Mouse (Mus musculus) kidney, embryonic 14.5 days (tissue): ENCODE measurements around the gene Aldh1l1. TPM values are rescaled to one million over a fixed set of nuclear protein-coding genes. Genes with fewer than 3 reads are reported as not detected.

Experiments used
- ATAC-seq: fragments of 200-750 bp; cut with Nextera tagmentation; 2 replicates; pipeline ENCODE4 v1.8.0; 2017; ENCODE audit warnings: moderate number of reproducible peaks, mild to moderate bottlenecking, moderate TSS enrichment, moderate library complexity; ENCODE audit not compliant: low FRiP score, low TSS enrichment
- H3K27ac ChIP-seq: fragments of 300-500 bp; sonication (generic); 2 replicates; pipeline ENCODE4 v1.5.1; 2014; ENCODE audit warnings: low read depth, mild to moderate bottlenecking, low read length, moderate library complexity, mixed read lengths
- H3K27me3 ChIP-seq: fragments of 300-500 bp; sonication (generic); 2 replicates; pipeline ENCODE4 v1.6.1; 2014; ENCODE audit warnings: mild to moderate bottlenecking, low read length; ENCODE audit not compliant: control insufficient read depth, insufficient read depth
- H3K36me3 ChIP-seq: fragments of 300-500 bp; sonication (generic); 2 replicates; pipeline ENCODE4 v1.6.1; 2014; ENCODE audit warnings: low read length, mixed read lengths; ENCODE audit not compliant: control insufficient read depth, insufficient read depth
- H3K4me1 ChIP-seq: fragments of 300-500 bp; sonication (generic); 2 replicates; pipeline ENCODE4 v1.6.1; 2014; ENCODE audit warnings: low read length, mixed read lengths; ENCODE audit not compliant: control insufficient read depth, insufficient read depth
- H3K4me2 ChIP-seq: fragments of 300-500 bp; sonication (generic); replicated peaks from 2 replicates; pipeline ENCODE4 v1.6.1; 2014; ENCODE audit warnings: low read depth, mild to moderate bottlenecking, low read length
- H3K4me3 ChIP-seq: fragments of 300-500 bp; sonication (generic); 2 replicates; pipeline ENCODE4 v1.5.1; 2014; ENCODE audit warnings: mild to moderate bottlenecking, low read length
- H3K9ac ChIP-seq: fragments of 300-500 bp; sonication (generic); 2 replicates; pipeline ENCODE4 v1.6.1; 2014; ENCODE audit warnings: low read depth, mild to moderate bottlenecking, low read length, moderate library complexity
- H3K9me3 ChIP-seq: fragments of 300-500 bp; sonication (generic); 2 replicates; pipeline ENCODE4 v1.6.1; 2016; ENCODE audit warnings: low read length; ENCODE audit not compliant: control insufficient read depth
- WGBS: fragments of 180-500 bp; shearing (Covaris S2); extraction: QIAGEN DNeasy Blood & Tissue Kit; methylation state at CpG from one replicate; pipeline ENCODE4 v1.1.7; 2014; 5-methylcytosine and 5-hydroxymethylcytosine counted together
- polyA plus RNA-seq: library from polyadenylated mRNA; unstranded; fragments of >200 nt; fragmentation: Nextera tagmentation; extraction: Ambion mirVana; gene quantifications from 2 replicates; pipeline ENCODE4 v1.2.1, GENCODE M21; 2014

The Aldh1l1 gene
- polyA plus RNA-seq, 1 experiment from 2014 or later: 2.9 TPM

GRCm38 (mm10) chr6:90494155-90494554, 7.9 kb downstream of the Aldh1l1 start:
- WGBS: 83% methylated on average over 3 of the region's 3 CpGs
- no peaks in the 10 kb centered on the region for H3K36me3 ChIP-seq
- no peak overlapping the region for H3K4me3 ChIP-seq
- no peak overlapping the region for H3K9ac ChIP-seq
- H3K4me2 ChIP-seq: no peak overlapping the region
- H3K27me3 ChIP-seq: no peaks in the 10 kb centered on the region
- H3K9me3 ChIP-seq: no peaks in the 10 kb centered on the region
- H3K27ac ChIP-seq: no peak overlapping the region
- H3K4me1 ChIP-seq: no peaks in the 10 kb centered on the region
- ATAC-seq: no peak

GRCm38 (mm10) chr6:90494566-90494965, 8.3 kb downstream of the Aldh1l1 start:
- no peaks in the 10 kb centered on the region for H3K27me3 ChIP-seq
- no peaks in the 10 kb centered on the region for H3K4me1 ChIP-seq
- H3K27ac ChIP-seq: no peak overlapping the region
- no peak for ATAC-seq
- no peak overlapping the region for H3K4me2 ChIP-seq
- no peak overlapping the region for H3K4me3 ChIP-seq
- H3K9ac ChIP-seq: no peak overlapping the region
- H3K9me3 ChIP-seq: no peaks in the 10 kb centered on the region
- WGBS: 74% methylated on average over 3 of the region's 3 CpGs
- no peaks in the 10 kb centered on the region for H3K36me3 ChIP-seq

GRCm38 (mm10) chr6:90495282-90495912, 9.2 kb downstream of the Aldh1l1 start:
- Histone ChIP-seq H3K9me3 (no peaks in the 10 kb centered on the region), H3K4me1 (no peaks in the 10 kb centered on the region), H3K27ac (no peak overlapping the region), H3K36me3 (no peaks in the 10 kb centered on the region), H3K27me3 (no peaks in the 10 kb centered on the region), H3K4me3 (no peak overlapping the region), H3K4me2 (no peak overlapping the region), H3K9ac (no peak overlapping the region)
- no peak for ATAC-seq
- 56% methylated on average over 6 of the region's 7 CpGs for WGBS

GRCm38 (mm10) chr6:90496217-90496616, 10.0 kb downstream of the Aldh1l1 start:
- no peaks in the 10 kb centered on the region for H3K4me1 ChIP-seq
- H3K4me3 ChIP-seq: no peak overlapping the region
- no peak overlapping the region for H3K4me2 ChIP-seq
- H3K36me3 ChIP-seq: no peaks in the 10 kb centered on the region
- 70% methylated on average over 3 of the region's 3 CpGs for WGBS
- ATAC-seq: no peak
- H3K9ac ChIP-seq: no peak overlapping the region
- H3K27ac ChIP-seq: no peak overlapping the region
- no peaks in the 10 kb centered on the region for H3K27me3 ChIP-seq
- no peaks in the 10 kb centered on the region for H3K9me3 ChIP-seq

GRCm38 (mm10) chr6:90499509-90499908, 13.3 kb downstream of the Aldh1l1 start:
- WGBS: 78% methylated on average over 4 of the region's 4 CpGs
- Histone ChIP-seq H3K4me1 (peaks cover 3% of the 10 kb centered on the region; the same call in 1 of the 2 replicates), H3K4me2 (no peak overlapping the region), H3K27me3 (no peaks in the 10 kb centered on the region), H3K4me3 (no peak overlapping the region), H3K9ac (no peak overlapping the region), H3K27ac (no peak overlapping the region), H3K36me3 (no peaks in the 10 kb centered on the region), H3K9me3 (no peaks in the 10 kb centered on the region)
- no peak for ATAC-seq

- peaks cover 3% of the 10 kb centered on the region; the same call in 1 of the 2 replicates for H3K4me1 ChIP-seq
- no peak overlapping the region for H3K4me3 ChIP-seq
- H3K9me3 ChIP-seq: no peaks in the 10 kb centered on the region
- H3K27me3 ChIP-seq: no peaks in the 10 kb centered on the region
- 67% methylated on average over 8 of the region's 8 CpGs for WGBS
- H3K36me3 ChIP-seq: no peaks in the 10 kb centered on the region
- no peak overlapping the region for H3K9ac ChIP-seq
- H3K4me2 ChIP-seq: no peak overlapping the region
- no peak for ATAC-seq
- H3K27ac ChIP-seq: no peak overlapping the region
Measured at GRCm38 (mm10) chr6:90501222-90501940, 15.2 kb downstream of the Aldh1l1 start.

- H3K27ac ChIP-seq: no peak overlapping the region
- no peak overlapping the region for H3K9ac ChIP-seq
- no peak for ATAC-seq
- no peaks in the 10 kb centered on the region for H3K27me3 ChIP-seq
- 65% methylated on average over 6 of the region's 6 CpGs for WGBS
- H3K4me3 ChIP-seq: no peak overlapping the region
- H3K4me1 ChIP-seq: peaks cover 9% of the 10 kb centered on the region; the same call in 1 of the 2 replicates
- H3K4me2 ChIP-seq: no peak overlapping the region
- H3K36me3 ChIP-seq: no peaks in the 10 kb centered on the region
- H3K9me3 ChIP-seq: no peaks in the 10 kb centered on the region
Measured at GRCm38 (mm10) chr6:90505906-90506305, 19.7 kb downstream of the Aldh1l1 start.

GRCm38 (mm10) chr6:90506673-90507311, 20.6 kb downstream of the Aldh1l1 start:
- Histone ChIP-seq H3K4me1 (peaks cover 9% of the 10 kb centered on the region; the same call in 1 of the 2 replicates), H3K9ac (no peak overlapping the region), H3K4me2 (no peak overlapping the region), H3K27me3 (no peaks in the 10 kb centered on the region), H3K4me3 (no peak overlapping the region), H3K36me3 (no peaks in the 10 kb centered on the region), H3K9me3 (no peaks in the 10 kb centered on the region), H3K27ac (no peak overlapping the region; the same call in 1 of the 2 replicates)
- no peak for ATAC-seq
- 64% methylated on average over 16 of the region's 16 CpGs for WGBS

- peaks cover 9% of the 10 kb centered on the region; the same call in 1 of the 2 replicates for H3K4me1 ChIP-seq
- no peak overlapping the region for H3K27ac ChIP-seq
- no peaks in the 10 kb centered on the region for H3K9me3 ChIP-seq
- H3K27me3 ChIP-seq: no peaks in the 10 kb centered on the region
- H3K9ac ChIP-seq: no peak overlapping the region
- H3K4me3 ChIP-seq: no peak overlapping the region
- no peak overlapping the region for H3K4me2 ChIP-seq
- no peaks in the 10 kb centered on the region for H3K36me3 ChIP-seq
- ATAC-seq: no peak
Measured at GRCm38 (mm10) chr6:90507443-90507842, 21.2 kb downstream of the Aldh1l1 start.
